Mouse (Mus musculus): ENCODE data around the gene Zfp763. TPM values are rescaled to one million over a fixed set of nuclear protein-coding genes. Genes with fewer than 3 reads are reported as not detected.

Zfp763 gene
- polyA plus RNA-seq (2012; rRNA removed) = 12.1 and 13.0 TPM in 2 replicates

GRCm38 (mm10) chr17:33032900-33033891, at the start of gene Zfp763:
Gene Zfp763, minus strand, starts transcription at chr17:33033402.

GRCm38 (mm10) chr17:33067958-33068357, 34.8 kb upstream of the Zfp763 start, which contains the start of gene 4921501E09Rik:
Gene 4921501E09Rik, minus strand, starts transcription at chr17:33068058.

GRCm38 (mm10) chr17:32992699-32993474, 40.3 kb downstream of the Zfp763 start, which contains the start of gene Zfp952:
Gene Zfp952, plus strand, starts transcription at chr17:32993129.

Other genes starting within 250 kb of the Zfp763 start
- 23.5 and 25.3 TPM in 2 replicates for gene Zfp871, start 245.1 kb downstream of the Zfp763 start, polyA plus RNA-seq (2012; rRNA removed)
- 29.8 and 30.2 TPM in 2 replicates for gene Zfp811, start 223.5 kb downstream of the Zfp763 start, polyA plus RNA-seq (2012; rRNA removed)
- gene Zfp799, start 203.1 kb downstream of the Zfp763 start, polyA plus RNA-seq (2012; rRNA removed) = 16.3 and 17.9 TPM in 2 replicates
- gene Zfp870, start 141.8 kb downstream of the Zfp763 start, polyA plus RNA-seq (2012; rRNA removed) = 5.0 and 5.1 TPM in 2 replicates
- 0.04 and 0.09 TPM in 2 replicates for gene Cyp4f14, start 116.1 kb downstream of the Zfp763 start, polyA plus RNA-seq (2012; rRNA removed)
- gene Cyp4f13, start 86.0 kb downstream of the Zfp763 start, polyA plus RNA-seq (2012; rRNA removed) = 14.2 and 15.9 TPM in 2 replicates
- gene Zfp472, start 67.6 kb downstream of the Zfp763 start, polyA plus RNA-seq (2012; rRNA removed) = 4.5 and 4.8 TPM in 2 replicates
- 12.8 TPM in 2 replicates for gene Zfp952, start 40.3 kb downstream of the Zfp763 start, polyA plus RNA-seq (2012; rRNA removed)
- not detected in 2 replicates for gene 4921501E09Rik, start 34.7 kb upstream of the Zfp763 start, polyA plus RNA-seq (2012; rRNA removed)
- 11.9 and 14.4 TPM in 2 replicates for gene Zfp563, start 55.9 kb upstream of the Zfp763 start, polyA plus RNA-seq (2012; rRNA removed)
- 0.33 TPM in 2 replicates for gene Morc2b, start 106.3 kb upstream of the Zfp763 start, polyA plus RNA-seq (2012; rRNA removed)
- gene Olfr55, start 135.0 kb upstream of the Zfp763 start, polyA plus RNA-seq (2012; rRNA removed) = not detected in 2 replicates
- not detected in 2 replicates for gene Olfr239, start 157.9 kb upstream of the Zfp763 start, polyA plus RNA-seq (2012; rRNA removed)
- gene Olfr1564, start 188.3 kb upstream of the Zfp763 start, polyA plus RNA-seq (2012; rRNA removed) = 0.32 and 0.38 TPM in 2 replicates
- 9.1 and 9.6 TPM in 2 replicates for gene Zfp955a, start 221.7 kb upstream of the Zfp763 start, polyA plus RNA-seq (2012; rRNA removed)
- gene Olfr63, start 231.3 kb upstream of the Zfp763 start, polyA plus RNA-seq (2012; rRNA removed) = not detected in 2 replicates